Mouse (Mus musculus) macrophage (primary cell): ENCODE measurements around the gene Gm16253. TPM values are rescaled to one million over a fixed set of nuclear protein-coding genes. Genes with fewer than 3 reads are reported as not detected.

Experiments
- H3K27ac ChIP-seq: fragments of 350-480 bp; formaldehyde crosslinking; 2 replicates; pipeline ENCODE4 v1.9.0; 2021
- H3K36me3 ChIP-seq: fragments of 350-480 bp; formaldehyde crosslinking; 2 replicates; pipeline ENCODE4 v1.9.0; 2021; ENCODE audit errors: inconsistent target
- H3K4me3 ChIP-seq: fragments of 350-480 bp; formaldehyde crosslinking; 2 replicates; pipeline ENCODE4 v1.9.0; 2021; ENCODE audit errors: inconsistent target
- H3K79me2 ChIP-seq: fragments of 350-480 bp; formaldehyde crosslinking; 2 replicates; pipeline ENCODE4 v1.9.0; 2021; ENCODE audit errors: inconsistent target
- WGBS: methylation state at CpG from one replicate; pipeline ENCODE4 v1.1.7; 2026; ENCODE audit warnings: inconsistent platforms; ENCODE audit not compliant: missing documents; 5-methylcytosine and 5-hydroxymethylcytosine counted together
- polyA plus RNA-seq: library from polyadenylated mRNA; stranded (reverse); fragments of 250-400 nt; gene quantifications from 3 replicates; pipeline ENCODE4 v1.2.4, GENCODE M21; 2018; ENCODE audit warnings: inconsistent platforms
- total RNA-seq, 78 experiments: library from RNA; depleted of rRNA; stranded (reverse); fragments of 250-400 nt; gene quantifications; 1 replicate in 9 of 78; 2 replicates in 24 of 78; 3 replicates in 43 of 78; 4 replicates in 2 of 78; pipeline ENCODE4 v1.2.4; 2018; ENCODE audit warnings: inconsistent platforms in 56 of 78

Gm16253 gene
- not detected for total RNA-seq (2018; cell fraction: chromatin; rRNA removed)
- total RNA-seq (2018; cell fraction: cytosol; rRNA removed), result under 1 TPM in 8 of 26 experiments, not detected in 18; 0.19 to 0.52 (median 0.36) TPM
- not detected for total RNA-seq (2018; cell fraction: nucleus; rRNA removed)
- not detected in 3 replicates for polyA plus RNA-seq

DNA sequence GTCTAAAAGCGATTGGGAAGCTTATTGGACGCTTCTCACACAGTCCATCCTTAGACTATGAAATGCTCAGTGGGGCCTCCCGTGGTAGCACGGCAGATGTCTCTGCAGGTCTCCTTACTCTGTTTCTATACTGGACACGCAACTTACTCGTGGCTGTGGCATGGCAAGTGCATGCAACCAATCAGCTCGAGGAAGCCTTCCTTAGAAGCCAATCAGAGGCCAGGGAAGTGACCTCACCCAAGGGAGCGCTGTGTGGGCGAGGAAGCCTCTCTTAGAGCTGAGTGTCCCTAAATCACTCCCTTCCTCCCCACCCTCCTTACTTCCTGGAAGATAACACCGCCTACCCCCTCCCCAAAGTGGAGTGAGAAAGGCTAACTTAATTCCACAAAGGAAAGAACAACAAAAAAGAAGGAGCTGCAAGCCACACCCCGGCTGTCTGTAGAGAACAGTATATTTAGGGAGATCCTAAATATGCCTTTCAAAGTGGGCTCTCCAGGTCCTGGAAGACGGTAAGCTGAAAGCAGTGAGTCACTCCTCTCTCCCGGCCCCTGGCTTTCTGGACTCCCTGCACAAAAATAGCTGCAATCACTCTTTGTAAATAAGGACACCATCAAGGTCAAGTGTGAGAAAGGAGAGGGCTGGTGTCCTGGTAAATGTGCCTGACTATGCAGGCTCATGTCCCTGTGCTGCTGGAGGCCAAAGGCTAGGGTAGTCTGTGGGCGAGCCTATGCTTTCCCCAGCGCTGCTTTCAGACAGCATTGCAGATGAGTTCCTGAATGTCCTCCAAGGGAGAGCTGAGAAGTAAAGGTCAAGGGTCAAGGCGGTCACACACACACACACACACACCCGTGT is at the start of gene Gm16253:
Gene Gm16253, plus strand, starts transcription at position 295 of the 852 bp plus-strand sequence.
- Histone ChIP-seq H3K36me3 (no peaks in the 10 kb centered on the region), H3K27ac (peak within 1 kb of the TSS; percentile 97), H3K4me3 (peak within 1 kb of the TSS; percentile 37), H3K79me2 (peaks cover 25% of the 10 kb centered on the region)
- WGBS, result 13% methylated on average over 16 of the region's 17 CpGs

- Histone ChIP-seq H3K36me3 (no peaks in the 10 kb centered on the region), H3K27ac (no peak overlapping the region), H3K79me2 (no peaks in the 10 kb centered on the region), H3K4me3 (no peak overlapping the region)
- WGBS, result 58% methylated on average over 8 of the region's 9 CpGs
Observed at GRCm38 (mm10) chr3:96528506-96528905, 48.3 kb upstream of the Gm16253 start.

DNA sequence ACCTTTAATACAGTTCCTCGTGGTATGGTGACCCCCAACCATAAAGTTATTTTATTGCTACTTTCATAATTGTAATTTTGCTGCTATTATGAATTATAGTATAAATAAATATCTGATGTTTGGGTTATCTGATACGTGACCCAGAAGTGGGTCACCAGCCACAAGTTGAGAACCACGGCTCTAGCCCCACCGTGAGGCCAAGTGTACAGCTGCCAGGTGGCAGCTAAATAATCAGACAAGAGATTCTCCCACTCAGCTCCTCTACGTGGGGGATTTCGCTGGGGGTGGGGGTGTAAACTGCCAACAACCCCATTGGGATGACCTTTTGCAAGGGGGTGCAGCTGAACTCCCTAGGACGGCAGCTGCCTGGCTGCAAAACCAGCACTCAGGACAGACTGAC is 44.7 kb upstream of the Gm16253 start:
- H3K79me2 ChIP-seq, result no peaks in the 10 kb centered on the region
- 71% methylated on average over 7 of the region's 7 CpGs for WGBS
- H3K4me3 ChIP-seq, result no peak overlapping the region
- no peaks in the 10 kb centered on the region for H3K36me3 ChIP-seq
- no peak overlapping the region for H3K27ac ChIP-seq

- 69% methylated on average over 2 of the region's 2 CpGs for WGBS
- Histone ChIP-seq H3K36me3 (no peaks in the 10 kb centered on the region), H3K27ac (no peak overlapping the region), H3K79me2 (no peaks in the 10 kb centered on the region), H3K4me3 (no peak overlapping the region)
Observed at GRCm38 (mm10) chr3:96534300-96534699, 42.5 kb upstream of the Gm16253 start.

DNA sequence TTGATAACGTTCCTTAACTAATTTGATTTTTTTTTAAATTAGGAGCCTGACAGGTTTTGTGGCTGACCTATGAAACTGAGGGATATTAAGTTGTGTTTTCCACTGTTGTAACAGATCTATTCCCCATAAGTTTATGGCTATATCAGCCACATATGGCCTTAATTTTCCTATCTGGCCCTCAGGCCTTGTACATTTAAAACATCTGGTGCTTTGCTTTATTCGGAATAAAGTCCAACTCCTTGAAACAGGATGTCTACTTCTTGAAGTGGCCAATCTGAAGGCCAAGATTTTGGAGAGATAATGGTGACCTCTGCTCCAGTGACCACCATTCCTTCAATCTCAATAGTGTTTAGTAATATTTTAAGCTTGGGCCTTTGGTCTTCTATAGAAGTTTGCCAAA is 37.5 kb upstream of the Gm16253 start:
- H3K36me3 ChIP-seq, result no peaks in the 10 kb centered on the region
- H3K79me2 ChIP-seq, result no peaks in the 10 kb centered on the region
- H3K4me3 ChIP-seq, result no peak overlapping the region
- WGBS, result 91% methylated on average over 2 of the region's 2 CpGs
- H3K27ac ChIP-seq, result no peak overlapping the region

GRCm38 (mm10) chr3:96540740-96541139 is 36.0 kb upstream of the Gm16253 start:
- 74% methylated on average over 6 of the region's 6 CpGs for WGBS

DNA sequence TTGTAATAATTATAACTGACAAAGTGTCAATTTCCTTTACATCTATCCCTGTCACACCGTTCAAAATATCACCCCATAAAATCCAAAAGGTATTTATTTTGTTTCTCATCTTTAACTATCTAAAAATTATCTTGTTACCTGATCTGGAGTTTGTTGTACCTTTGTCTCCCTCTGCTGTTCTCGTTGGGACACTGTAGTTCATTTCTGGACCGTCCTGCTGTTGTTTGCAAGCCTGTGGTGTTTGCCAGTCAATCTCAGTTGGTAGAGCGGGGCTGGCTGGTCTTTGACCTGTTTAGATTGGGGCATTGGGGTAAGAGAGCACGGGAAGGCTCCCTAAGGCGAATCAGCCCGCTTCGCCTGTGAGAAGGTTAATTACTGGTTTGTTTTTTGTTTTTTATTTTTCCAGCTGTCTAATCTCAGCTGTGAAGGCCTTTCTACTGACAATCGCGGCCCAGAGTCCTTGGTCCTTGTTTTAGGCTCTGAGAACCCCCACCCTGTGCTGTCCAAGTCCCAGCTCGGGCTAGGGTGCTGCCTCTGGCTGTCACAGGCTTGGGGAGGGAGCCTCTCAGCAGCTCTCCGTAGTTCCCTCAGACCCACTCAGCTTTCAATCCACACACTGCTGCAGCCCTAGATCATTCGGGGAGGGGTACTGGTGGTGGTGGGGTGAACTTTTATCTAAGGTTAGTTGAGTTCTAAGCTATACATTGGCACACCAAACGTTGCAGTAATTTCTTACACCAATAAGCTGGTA is 35.3 kb upstream of the Gm16253 start:
- no peaks in the 10 kb centered on the region for H3K79me2 ChIP-seq
- H3K4me3 ChIP-seq, result no peak overlapping the region
- WGBS, result 55% methylated on average over 14 of the region's 14 CpGs
- no peaks in the 10 kb centered on the region for H3K36me3 ChIP-seq
- no peak overlapping the region for H3K27ac ChIP-seq

More at GRCm38 (mm10) chr3:96540740-96541139, 36.0 kb upstream of the Gm16253 start:
- Histone ChIP-seq H3K27ac (no peak overlapping the region), H3K36me3 (no peaks in the 10 kb centered on the region), H3K79me2 (no peaks in the 10 kb centered on the region), H3K4me3 (no peak overlapping the region)

GRCm38 (mm10) chr3:96542554-96542953 is 34.2 kb upstream of the Gm16253 start:
- Histone ChIP-seq H3K36me3 (no peaks in the 10 kb centered on the region), H3K4me3 (no peak overlapping the region), H3K79me2 (no peaks in the 10 kb centered on the region), H3K27ac (no peak overlapping the region)
- 92% methylated on average over 5 of the region's 8 CpGs for WGBS

GRCm38 (mm10) chr3:96543345-96543744 is 33.4 kb upstream of the Gm16253 start:
- 92% methylated on average over 11 of the region's 11 CpGs for WGBS
- H3K79me2 ChIP-seq, result no peaks in the 10 kb centered on the region
- no peak overlapping the region for H3K27ac ChIP-seq
- no peaks in the 10 kb centered on the region for H3K36me3 ChIP-seq
- no peak overlapping the region for H3K4me3 ChIP-seq

GRCm38 (mm10) chr3:96545565-96545964 is 31.2 kb upstream of the Gm16253 start:
- Histone ChIP-seq H3K27ac (no peak overlapping the region), H3K4me3 (no peak overlapping the region), H3K36me3 (no peaks in the 10 kb centered on the region), H3K79me2 (no peaks in the 10 kb centered on the region)
- WGBS, result 20% methylated on average over 1 of the region's 1 CpGs

GRCm38 (mm10) chr3:96546880-96547279 is 29.9 kb upstream of the Gm16253 start:
- Histone ChIP-seq H3K4me3 (no peak overlapping the region), H3K27ac (no peak overlapping the region), H3K36me3 (no peaks in the 10 kb centered on the region), H3K79me2 (no peaks in the 10 kb centered on the region)
- 34% methylated on average over 4 of the region's 4 CpGs for whole genome bisulfite sequencing

GRCm38 (mm10) chr3:96547389-96547960 is 29.3 kb upstream of the Gm16253 start:
- Histone ChIP-seq H3K79me2 (no peaks in the 10 kb centered on the region), H3K27ac (no peak overlapping the region), H3K4me3 (no peak overlapping the region), H3K36me3 (no peaks in the 10 kb centered on the region)
- WGBS, result 18% methylated on average over 13 of the region's 14 CpGs

DNA sequence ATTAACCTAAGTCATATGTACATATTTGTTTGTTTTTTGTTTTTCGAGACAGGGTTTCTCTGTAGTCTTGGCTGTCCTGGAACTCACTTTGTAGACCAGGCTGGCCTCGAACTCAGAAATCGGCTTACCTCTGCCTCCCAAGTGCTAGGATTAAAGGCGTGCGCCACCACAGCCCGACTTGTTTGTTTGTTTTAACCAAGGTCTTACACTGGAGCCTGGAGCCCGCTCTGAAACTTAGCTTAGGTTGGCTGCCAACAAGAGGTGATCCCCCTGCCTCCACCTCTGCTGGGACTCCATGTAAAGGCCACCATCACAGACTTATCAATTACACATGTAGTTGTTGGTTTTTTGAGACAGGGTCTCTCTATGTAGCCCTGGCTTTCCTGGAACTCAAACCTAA is 28.0 kb upstream of the Gm16253 start:
- no peak overlapping the region for H3K27ac ChIP-seq
- no peak overlapping the region for H3K4me3 ChIP-seq
- no peaks in the 10 kb centered on the region for H3K79me2 ChIP-seq
- WGBS, result 95% methylated on average over 7 of the region's 7 CpGs
- H3K36me3 ChIP-seq, result no peaks in the 10 kb centered on the region

- no peaks in the 10 kb centered on the region for H3K36me3 ChIP-seq
- WGBS, result 69% methylated on average over 4 of the region's 5 CpGs
- no peaks in the 10 kb centered on the region for H3K79me2 ChIP-seq
- H3K4me3 ChIP-seq, result no peak overlapping the region
- no peak overlapping the region for H3K27ac ChIP-seq
Observed at GRCm38 (mm10) chr3:96549346-96549745, 27.4 kb upstream of the Gm16253 start.
